7 mouse cellular contexts compared by ENCODE assay signal in genomic region chr9:121276745-121277117, GRCm38 (mm10). TPM values are rescaled to one million over a fixed set of nuclear protein-coding genes. Genes with fewer than 3 reads are reported as not detected.
DNase-seq lines count a peak whose midpoint lies in the region; ATAC-seq and TF ChIP-seq lines count a peak whose summit lies in the region.

No protein-coding gene starts in this region.

- no peak for TF ChIP-seq CTCF in embryonic fibroblast, embryonic 13.5 days (IDR thresholded peaks at IDR 0.05; ENCODE audit: borderline replicate concordance, insufficient read depth, low read length)
- TF ChIP-seq CTCF in olfactory bulb, adult 2 months (IDR thresholded peaks at IDR 0.05; ENCODE audit: insufficient read depth, low read depth, low read length), result no peak

- no peaks in the 10 kb centered on the region for H3K27me3 ChIP-seq in lung, embryonic 15.5 days
- no peaks in the 10 kb centered on the region for H3K27me3 ChIP-seq in limb, embryonic 10.5 days (ENCODE audit: low read depth, poor library complexity, severe bottlenecking)

- no peak; the same call in 1 of the 2 replicates for TF ChIP-seq POLR2A in embryonic fibroblast, embryonic 13.5 days (IDR thresholded peaks at IDR 0.05; ENCODE audit: low read depth, low read length)
- TF ChIP-seq POLR2A in olfactory bulb, adult 2 months (IDR thresholded peaks at IDR 0.05; ENCODE audit: insufficient read depth, low read depth, low read length), result no peak

- no peaks in the 10 kb centered on the region for H3K36me3 ChIP-seq in lung, embryonic 15.5 days
- peaks cover 5% of the 10 kb centered on the region for H3K36me3 ChIP-seq in limb, embryonic 10.5 days

- DNase-seq in lung, postnatal 4 days, result no peak
- no peak for DNase-seq in limb, embryonic 10.5 days (ENCODE audit: low spot score)
- no peak for DNase-seq in urinary bladder, adult 18-20 months (ENCODE audit: low spot score in 2 of 2)
- DNase-seq in cerebellum, postnatal 14 days, result no peak

- 11% methylated on average over 15 of the region's 15 CpGs for WGBS in lung, embryonic 15.5 days
- 19% methylated on average over 15 of the region's 15 CpGs for WGBS in limb, embryonic 10.5 days
- WGBS in olfactory bulb, adult 2 months, result 10% methylated on average over 15 of the region's 15 CpGs

- H3K9ac ChIP-seq in lung, embryonic 15.5 days, result peak overlapping the region; percentile 51

- peak overlapping the region; percentile 61 for H3K4me3 ChIP-seq in lung, embryonic 15.5 days
- H3K4me3 ChIP-seq in embryonic fibroblast, embryonic 13.5 days (ENCODE audit: insufficient read depth, low read length), result peak overlapping the region; percentile 65
- peak overlapping the region; percentile 73 for H3K4me3 ChIP-seq in limb, embryonic 10.5 days
- H3K4me3 ChIP-seq in olfactory bulb, adult 2 months (ENCODE audit: insufficient read depth, low read depth, low read length), result peak overlapping the region; percentile 72

- no peaks in the 10 kb centered on the region for H3K9me3 ChIP-seq in lung, embryonic 15.5 days
- no peaks in the 10 kb centered on the region for H3K9me3 ChIP-seq in limb, embryonic 10.5 days (replicated peaks)

- no peak; the same call in 1 of the 2 replicates for ATAC-seq in lung, embryonic 15.5 days (ENCODE audit: borderline replicate concordance, extremely low read depth, low FRiP score, low TSS enrichment)

- H3K4me1 ChIP-seq in lung, embryonic 15.5 days, result peaks cover 20% of the 10 kb centered on the region; the same call in 1 of the 2 replicates
- H3K4me1 ChIP-seq in embryonic fibroblast, embryonic 13.5 days (ENCODE audit: control insufficient read depth, insufficient read depth, low read length), result no peaks in the 10 kb centered on the region
- peaks cover 17% of the 10 kb centered on the region for H3K4me1 ChIP-seq in limb, embryonic 10.5 days
- H3K4me1 ChIP-seq in olfactory bulb, adult 2 months (ENCODE audit: control insufficient read depth, insufficient read depth, low read length), result peaks cover 5% of the 10 kb centered on the region; the same call in 1 of the 2 replicates

- no peak overlapping the region for H3K27ac ChIP-seq in lung, embryonic 15.5 days
- no peak overlapping the region for H3K27ac ChIP-seq in embryonic fibroblast, embryonic 13.5 days (ENCODE audit: insufficient read depth, low read length)
- peak overlapping the region; percentile 90 for H3K27ac ChIP-seq in limb, embryonic 10.5 days
- H3K27ac ChIP-seq in olfactory bulb, adult 2 months (ENCODE audit: insufficient read depth, low read depth, low read length), result no peak overlapping the region

- peak overlapping the region; percentile 81 for H3K4me2 ChIP-seq in lung, embryonic 15.5 days

RNA-seq across cellular contexts. Expression of gene Ulk4, which starts 0.3 kb away (rescaled TPM):
- 149 and 164 TPM in 2 replicates for polyA plus RNA-seq in lung, embryonic 15.5 days (2015; fragmentation: Nextera tagmentation; extraction: Ambion mirVana)
- polyA plus RNA-seq in embryonic fibroblast, embryonic 13.5 days (2011; ENCODE audit: insufficient read length, low read depth, missing spikeins), result 2.5 and 4.6 TPM in 2 replicates
- 119 and 140 TPM in 2 replicates for polyA plus RNA-seq in limb, embryonic 10.5 days (2016; fragmentation: Nextera tagmentation; extraction: Ambion mirVana)
- polyA plus RNA-seq in olfactory bulb, adult 2 months (2012; ENCODE audit: insufficient read depth, insufficient read length, low replicate concordance, missing spikeins), result not detected in 2 replicates

RNA-seq across cellular contexts. Expression of gene Trak1, which starts 20.6 kb away (rescaled TPM):
- polyA plus RNA-seq in lung, embryonic 15.5 days (2015; fragmentation: Nextera tagmentation; extraction: Ambion mirVana), result 24.1 and 25.3 TPM in 2 replicates
- polyA plus RNA-seq in embryonic fibroblast, embryonic 13.5 days (2011; ENCODE audit: insufficient read length, low read depth, missing spikeins), result 38.4 and 41.5 TPM in 2 replicates
- polyA plus RNA-seq in limb, embryonic 10.5 days (2016; fragmentation: Nextera tagmentation; extraction: Ambion mirVana), result 9.6 and 12.2 TPM in 2 replicates
- not detected in 2 replicates for polyA plus RNA-seq in olfactory bulb, adult 2 months (2012; ENCODE audit: insufficient read depth, insufficient read length, low replicate concordance, missing spikeins)

Comparison
In these comparisons a context has a peak if more than half of its experiments do, and no peak if none do; other contexts are left out.
1. RNA of gene Ulk4, which starts 0.3 kb away (polyA plus RNA-seq): 149 to 164 TPM in lung, embryonic 15.5 days and 119 to 140 TPM in limb, embryonic 10.5 days; 2.5 to 4.6 TPM in embryonic fibroblast, embryonic 13.5 days and not detected in olfactory bulb, adult 2 months; every median in the first group is over 10 times any median in the second.
2. Peak in every context shown above with its lines, with median percentiles within 50 percentile points of each other: H3K4me3 ChIP-seq.